Mouse (Mus musculus): Measurements from ENCODE around the gene Ccdc122. TPM values are rescaled to one million over a fixed set of nuclear protein-coding genes. Genes with fewer than 3 reads are reported as not detected.

Ccdc122 gene
- 0.54 TPM in 1 of 2 replicates, not detected in the other for polyA plus RNA-seq (2012; ENCODE audit: low replicate concordance)

DNA sequence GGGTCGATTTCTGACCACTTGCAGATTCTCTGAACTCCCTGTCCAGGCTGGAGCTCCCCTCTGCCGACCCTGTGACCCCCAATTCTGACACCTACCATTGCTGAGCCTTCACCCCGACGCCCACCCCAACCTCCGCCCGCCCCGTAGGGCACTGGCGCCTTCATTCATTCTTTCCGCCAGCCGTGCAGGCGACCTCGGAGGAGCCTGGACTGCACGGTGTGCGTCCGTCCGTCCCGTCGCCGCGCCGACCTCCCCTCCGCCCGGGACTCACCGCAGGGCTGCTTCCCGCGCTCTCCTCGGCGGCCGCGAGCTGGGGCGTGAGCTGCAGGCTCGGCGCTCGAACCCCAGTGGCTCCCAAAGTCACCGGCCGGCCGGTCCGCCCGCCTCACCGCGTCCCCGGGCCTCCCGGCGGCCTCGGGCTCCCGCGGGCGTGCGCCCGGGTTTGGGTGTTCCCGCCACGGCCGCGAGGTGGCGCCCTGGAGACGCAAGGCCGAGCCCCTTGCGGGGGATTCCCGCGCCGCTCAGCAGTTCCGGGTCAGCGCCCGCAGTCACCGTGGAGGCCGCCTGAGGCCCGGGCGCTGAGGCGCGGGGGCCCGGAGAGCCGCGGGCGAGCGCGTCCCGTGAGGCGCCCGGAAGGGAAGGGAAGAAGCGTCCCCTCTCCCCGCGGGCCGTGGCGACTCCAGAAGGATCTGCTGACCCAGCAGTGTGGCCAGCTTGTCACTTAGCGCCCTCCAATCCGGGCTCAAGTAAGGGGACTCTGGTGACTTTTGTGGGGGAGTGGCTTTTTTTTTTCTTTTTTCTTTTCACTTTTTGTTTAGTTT, at the start of gene Ccdc122, which contains the start of gene Lacc1:
TSS of gene Ccdc122 (plus strand) at position 547 of the 821 bp plus-strand sequence.
TSS of gene Lacc1 (minus strand) at position 679 of the 821 bp plus-strand sequence.

DNA sequence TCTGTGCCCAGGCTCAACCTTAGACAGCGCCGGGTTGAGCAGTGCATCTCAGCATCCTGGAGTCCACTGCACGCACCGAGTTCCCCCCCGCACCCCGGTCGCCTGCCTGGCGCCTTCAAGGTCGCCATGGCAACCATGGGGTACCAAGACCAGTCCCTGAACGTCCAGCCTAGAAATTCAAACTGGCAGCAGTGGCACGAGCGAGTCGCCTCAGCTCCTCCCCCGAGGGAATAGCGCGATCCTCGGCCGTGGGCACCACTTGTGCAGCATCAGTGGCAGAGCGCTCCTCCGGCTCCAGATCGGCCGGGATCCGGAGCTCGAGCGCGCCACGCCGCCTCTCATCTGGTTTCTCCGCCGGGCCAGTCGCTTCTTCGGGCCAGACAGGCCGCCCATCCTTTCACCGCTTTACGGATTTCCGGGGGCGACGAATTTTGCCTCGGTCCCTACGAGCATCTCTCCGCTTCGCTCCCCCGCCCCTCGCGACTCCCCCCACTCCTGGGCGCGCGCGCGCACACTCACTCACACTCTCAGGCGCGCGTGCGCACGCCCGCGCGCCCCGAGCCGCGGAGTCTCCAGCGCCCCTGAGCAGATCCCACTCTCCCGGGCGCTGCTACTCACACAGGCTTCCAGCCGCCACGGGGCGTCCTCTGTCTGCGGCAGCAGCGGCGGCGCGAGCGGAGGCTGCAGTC, 119.8 kb downstream of the Ccdc122 start, which contains the start of gene Enox1:
TSS of gene Enox1 (plus strand) at position 542 of the 689 bp plus-strand sequence.

Other genes with a start within 250 kb of the Ccdc122 start
- 1.7 and 1.9 TPM in 2 replicates for gene Lacc1, start 132 bp downstream of the Ccdc122 start, polyA plus RNA-seq (2012; ENCODE audit: low replicate concordance)
- gene Enox1, start 120.0 kb downstream of the Ccdc122 start, polyA plus RNA-seq (2012; ENCODE audit: low replicate concordance): not detected in 2 replicates

Measured in leukemia stem cell, adult 10-12 weeks (primary cell).